Mouse (Mus musculus) left cerebral cortex, adult 9 months (tissue): ENCODE measurements at regions not wholly inside any gene's neighbourhood (a gene's known extent, or its start where the extent isn't known, plus 50 kb on each side); places are given as distances from the start of the nearest gene placed in this dataset.

ENCODE experiments used
- DNase-seq, 2 experiments: peaks; one replicate each; pipeline ENCODE4 v3.0.0; 2022; ENCODE audit warnings: low spot score in 2 of 2

DNA sequence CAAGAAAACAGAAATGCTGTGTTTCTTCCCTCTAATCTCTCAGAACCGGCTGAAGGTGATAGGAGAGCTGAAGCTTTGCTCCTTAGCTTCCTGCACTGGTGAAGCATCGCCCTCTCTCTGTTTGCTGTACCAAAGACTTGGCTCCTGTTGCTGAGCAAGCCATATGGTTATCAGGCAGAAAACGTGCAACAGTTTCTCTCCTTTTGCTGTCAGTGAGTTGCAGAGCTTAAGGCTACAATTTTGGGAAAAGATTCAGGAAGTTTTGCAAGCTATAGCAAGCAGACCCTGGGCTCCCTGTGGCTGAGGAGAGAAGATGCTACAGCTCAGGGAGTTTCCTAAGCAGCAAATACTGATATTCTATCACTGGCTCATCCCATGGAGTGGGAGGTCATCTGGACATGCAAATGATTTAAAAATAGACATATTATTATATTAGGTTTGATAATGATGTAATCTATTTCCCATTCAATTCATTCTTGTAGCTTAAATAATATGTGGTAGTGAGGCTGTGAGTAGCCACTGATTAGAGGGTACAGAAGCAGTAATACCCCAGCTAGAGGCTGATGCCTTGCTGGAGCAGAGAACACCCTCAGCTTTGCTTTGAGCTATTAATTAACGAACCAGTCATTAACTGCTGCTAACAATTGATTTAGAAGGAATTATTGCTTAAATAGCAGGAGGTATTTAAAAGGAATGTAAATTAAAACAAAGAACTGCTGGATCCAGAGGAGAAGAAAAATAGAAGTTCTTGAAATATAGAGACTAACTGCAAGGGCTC is 240.1 kb upstream of the Emcn start:
- DNase-seq: peak; percentile 58 to 71

DNA sequence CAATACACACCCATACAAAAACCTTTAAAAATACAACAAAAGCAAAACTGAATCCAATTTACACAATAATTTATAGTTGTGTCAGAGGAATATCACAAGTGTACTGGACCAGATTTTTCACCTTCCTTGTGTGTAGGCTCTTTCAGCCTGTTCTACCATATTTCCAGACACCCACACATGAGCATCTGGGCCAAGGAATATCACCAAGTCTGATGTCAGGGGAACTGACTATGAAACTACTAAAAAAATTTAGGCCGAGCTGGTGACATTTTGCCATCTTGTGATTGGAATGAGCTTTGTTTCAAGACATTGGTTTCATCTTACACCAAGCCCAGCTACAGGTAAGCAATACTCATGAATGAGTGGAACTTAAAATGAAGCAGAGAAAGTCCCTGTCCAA is 234.9 kb upstream of the Emcn start:
- peak; percentile 22 to 59 for DNase-seq

DNA sequence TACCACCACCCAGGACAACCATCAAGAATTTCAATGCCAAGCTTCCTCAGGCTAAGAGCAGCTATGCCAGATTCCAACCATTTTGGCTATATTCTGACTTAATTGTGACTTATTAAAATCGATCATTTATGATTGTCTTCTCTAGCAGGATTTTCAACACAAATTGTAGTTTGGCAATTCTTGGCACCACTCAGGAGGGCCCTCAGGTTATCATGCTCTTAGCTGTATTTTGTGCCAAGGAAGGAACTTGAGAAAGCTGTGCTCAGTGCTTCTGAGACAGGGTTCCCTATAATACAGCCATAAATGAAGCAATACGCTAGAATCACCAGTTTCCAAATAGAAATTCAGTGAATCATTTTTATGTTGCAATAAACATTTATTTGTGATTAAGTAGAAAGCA is 232.7 kb upstream of the Emcn start:
- no peak for DNase-seq

DNA sequence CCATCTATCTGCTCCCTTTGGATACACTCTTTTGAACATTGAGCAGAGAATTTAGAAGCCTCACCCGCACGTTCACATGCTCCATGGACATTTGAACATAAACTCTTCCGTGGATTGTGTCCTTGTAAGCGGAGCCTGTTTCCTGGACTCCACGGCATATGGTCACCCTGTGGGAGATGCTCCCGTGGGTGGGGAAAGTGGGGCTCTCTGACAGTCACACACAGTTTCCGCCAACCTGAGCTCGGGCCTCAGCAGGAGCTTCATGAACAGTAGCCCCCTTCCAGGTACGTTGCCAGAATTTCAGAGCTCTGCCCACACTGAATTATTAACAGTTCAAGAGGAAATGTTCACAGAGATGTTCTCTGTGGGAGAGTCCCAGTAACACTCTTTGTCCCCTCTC is 231.1 kb upstream of the Emcn start:
- no peak for DNase-seq

DNA sequence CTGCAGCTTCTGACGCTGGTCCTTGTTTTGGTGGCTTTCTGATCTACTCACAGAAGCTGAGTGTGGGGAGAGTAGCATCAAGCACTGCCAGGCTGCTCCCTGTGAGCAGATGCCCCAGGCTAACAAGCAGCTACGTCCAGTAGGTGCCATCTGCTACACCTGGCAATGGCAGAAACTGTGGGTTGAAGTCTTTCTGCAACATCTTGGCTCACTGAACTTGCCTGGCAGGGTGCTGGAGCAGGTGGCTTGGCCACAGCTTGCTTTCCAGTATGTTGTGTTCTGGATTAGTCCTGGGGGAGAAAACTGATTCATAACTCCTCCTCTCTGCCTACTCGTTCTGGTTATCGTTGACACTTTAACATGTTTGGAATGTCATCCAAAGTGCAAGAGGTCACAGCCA is 230.4 kb upstream of the Emcn start:
- peak in 1 of 2 experiments; percentile 72 for DNase-seq

DNA sequence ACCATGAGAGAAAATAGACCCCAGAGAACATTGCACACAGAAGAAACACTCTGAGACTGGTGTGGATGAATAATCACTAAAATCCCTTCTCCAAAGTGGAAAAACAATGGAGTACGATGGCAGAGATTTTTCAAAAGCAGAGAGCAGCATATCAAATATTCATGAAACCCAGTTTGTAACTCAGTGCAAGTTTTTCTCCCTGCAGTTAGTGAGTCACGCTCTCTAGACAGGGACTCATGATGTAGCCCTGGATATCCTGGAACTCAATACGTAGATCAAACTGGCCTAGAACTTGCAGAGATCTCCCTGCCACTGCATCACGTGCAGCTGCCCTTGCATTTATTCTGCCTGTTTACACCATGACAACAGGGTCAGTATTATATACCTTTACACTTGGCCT is 210.9 kb upstream of the Emcn start:
- DNase-seq: no peak

DNA sequence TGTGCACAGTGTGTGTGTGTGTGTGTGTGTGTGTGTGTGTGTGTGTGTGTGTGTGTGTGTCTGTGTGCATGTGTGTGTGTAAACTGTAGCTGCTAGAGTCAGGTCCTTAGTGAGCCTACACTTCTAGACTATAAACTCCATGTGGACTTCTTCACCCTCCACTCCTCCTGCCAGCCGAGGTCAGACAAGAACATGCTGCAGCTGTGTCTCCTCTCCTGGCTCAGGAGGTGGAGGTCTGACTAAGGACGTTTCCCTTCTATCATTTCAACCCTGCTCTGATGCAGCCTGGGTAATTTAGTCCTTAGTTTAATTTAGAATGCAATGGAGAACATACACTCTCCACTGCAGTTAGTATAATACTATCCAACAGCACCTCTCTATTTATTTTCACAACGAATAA is 198.8 kb upstream of the Emcn start:
- no peak for DNase-seq

DNA sequence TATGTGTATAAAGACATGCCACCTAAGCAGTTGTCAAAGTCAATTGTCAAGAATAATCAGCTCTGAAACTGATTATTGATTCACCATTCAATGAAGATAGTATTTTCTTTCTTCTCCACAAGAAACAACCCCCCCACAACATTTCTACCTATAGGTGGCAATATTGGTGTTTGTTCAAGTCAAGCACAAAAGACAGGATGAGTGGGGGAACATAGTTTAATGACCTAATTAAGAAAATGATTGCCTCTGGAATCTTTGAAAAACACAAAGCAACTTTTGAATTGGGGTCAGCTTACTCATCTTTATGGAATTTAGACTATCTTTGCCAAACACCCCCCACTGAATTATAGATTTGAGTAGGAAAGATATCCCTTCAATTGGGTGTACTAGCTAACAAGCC is 194.8 kb upstream of the Emcn start:
- DNase-seq: no peak

DNA sequence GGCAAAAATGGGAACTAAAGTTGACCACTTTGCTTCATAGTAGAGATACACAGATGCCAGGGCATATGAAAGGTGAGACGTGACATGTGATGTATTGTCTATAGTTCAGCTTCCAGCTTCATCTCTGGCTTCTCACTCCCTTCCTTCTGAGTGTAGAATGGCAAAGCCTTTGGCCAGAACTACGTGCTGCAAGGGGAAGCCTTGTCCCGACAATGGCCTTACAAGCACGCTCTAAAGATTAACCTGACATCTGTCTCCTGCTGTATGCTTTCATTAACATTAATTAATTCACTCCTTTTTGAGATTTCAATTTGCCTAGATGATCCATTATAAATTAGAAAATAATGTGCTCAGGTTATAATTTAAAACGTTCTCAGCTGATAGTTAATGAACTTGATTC is 193.5 kb upstream of the Emcn start:
- no peak for DNase-seq

DNA sequence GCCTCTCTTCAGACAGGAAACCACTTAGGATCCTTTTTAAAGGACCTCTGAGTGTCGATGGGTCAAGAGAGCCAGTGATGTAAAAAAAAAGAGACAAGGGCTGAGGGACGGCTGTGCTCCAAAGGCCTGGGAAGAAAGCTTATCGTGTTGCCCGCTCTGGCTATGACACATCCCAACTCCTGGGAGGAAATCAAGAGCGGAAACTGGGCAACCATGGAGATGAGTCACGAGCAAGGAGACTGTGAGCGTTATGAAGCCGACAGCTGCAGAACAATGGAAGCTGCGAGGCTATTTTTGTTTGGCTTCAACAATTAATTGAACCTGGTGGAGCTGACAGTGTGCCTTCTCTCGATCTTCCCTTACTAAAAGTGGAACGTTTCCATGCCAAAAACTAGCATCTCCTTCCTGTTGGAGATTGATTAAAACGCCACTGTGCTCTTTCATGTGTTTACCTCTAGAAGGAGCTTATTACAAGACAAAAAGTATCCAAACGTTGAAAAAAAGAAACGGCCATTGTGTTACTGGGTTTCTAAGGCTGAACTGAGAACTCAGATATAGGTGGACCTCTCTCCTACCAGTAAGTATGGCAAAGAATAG is 190.4 kb upstream of the Emcn start:
- DNase-seq: peak; percentile 11 to 63

DNA sequence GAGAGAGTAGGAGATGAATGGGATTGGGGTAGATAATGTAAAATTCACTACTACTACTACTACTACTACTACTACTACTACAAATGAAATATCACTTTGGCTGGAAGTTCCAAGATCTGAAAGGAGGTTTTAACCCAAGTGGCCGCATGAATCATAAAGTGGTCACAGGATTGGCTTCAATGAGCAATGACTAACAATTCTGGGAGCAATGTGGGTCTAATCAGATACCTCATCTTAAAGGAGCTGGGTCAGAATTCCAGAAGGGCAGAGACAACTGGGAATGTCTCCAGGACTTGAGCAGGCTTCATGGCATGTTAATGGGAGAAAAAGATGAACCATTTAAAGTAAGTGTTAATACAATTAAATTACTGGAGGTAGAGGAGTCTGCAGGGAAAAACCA is 189.4 kb upstream of the Emcn start:
- DNase-seq: no peak

DNA sequence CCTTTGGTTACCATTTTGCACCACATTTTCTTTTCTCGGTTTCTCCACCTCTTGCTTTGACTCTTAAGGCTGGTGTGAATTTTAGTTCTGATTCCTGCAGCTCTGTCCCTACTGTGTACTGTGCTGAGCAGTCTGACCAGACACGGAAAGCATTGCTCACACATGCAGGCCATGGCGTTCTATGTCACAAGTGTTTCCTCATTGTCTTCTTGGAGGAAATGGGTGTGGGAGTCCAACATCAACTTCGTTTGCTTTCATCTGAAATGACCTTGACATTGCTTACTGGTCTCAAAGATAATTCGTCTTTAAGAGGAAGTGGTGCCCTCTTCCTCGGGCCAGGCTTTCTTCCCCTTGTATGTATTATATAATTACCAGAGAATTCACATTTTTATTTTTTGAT is 187.6 kb upstream of the Emcn start:
- no peak for DNase-seq

DNA sequence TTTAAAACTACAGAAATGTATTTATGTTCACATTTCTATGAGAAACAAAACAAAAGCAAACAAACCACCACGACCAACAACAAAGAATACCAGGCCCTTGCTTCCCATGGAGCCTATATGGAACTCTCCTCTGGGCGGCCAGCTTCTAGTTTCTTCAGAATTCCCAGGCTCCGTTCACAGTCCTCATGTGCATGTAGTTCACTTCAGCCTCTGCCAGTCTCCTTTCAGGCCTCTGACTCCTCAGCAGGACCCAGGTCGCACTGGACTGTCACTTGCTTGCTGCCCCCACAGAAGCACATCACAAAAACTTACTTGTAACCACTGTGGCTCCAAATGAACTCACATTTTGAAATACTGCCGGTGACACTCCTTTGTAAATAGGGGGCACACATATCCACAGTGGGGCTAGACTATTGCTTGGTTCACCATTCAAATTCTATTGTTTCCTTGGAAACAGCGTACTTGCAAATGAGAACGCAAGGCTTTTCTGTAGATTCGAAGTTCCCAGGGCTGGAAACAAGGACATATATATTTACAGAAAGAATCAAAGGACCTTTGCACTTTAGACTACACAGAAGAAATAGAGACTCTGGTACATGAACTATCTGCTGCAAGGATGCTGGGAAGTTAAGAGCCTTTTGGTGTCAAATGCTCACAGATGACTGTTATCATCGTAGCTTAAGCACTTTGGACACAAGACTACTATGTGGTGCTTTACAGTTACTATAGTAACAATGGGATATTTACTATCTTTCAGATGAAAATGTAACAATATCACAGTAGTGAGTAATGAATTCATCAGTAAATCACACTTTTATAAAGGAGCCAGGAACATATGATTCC is 186.4 kb upstream of the Emcn start:
- DNase-seq: no peak

DNA sequence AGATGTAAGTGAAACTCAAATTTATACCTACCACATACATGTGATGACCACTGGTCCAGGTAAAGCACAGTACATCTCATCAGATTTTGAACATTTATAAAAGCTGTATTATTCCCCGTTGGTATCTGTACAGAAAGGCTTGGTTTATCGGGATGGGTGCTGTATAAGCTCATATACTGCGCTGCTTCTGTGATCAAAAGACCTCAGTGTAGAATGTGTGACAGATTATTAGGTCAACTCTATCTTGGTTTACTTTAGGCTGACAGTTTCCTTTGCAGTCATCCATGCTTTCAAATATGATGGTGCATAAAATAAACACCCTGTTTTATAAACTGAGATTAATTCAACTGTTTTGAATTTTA is 185.8 kb upstream of the Emcn start:
- DNase-seq: no peak

DNA sequence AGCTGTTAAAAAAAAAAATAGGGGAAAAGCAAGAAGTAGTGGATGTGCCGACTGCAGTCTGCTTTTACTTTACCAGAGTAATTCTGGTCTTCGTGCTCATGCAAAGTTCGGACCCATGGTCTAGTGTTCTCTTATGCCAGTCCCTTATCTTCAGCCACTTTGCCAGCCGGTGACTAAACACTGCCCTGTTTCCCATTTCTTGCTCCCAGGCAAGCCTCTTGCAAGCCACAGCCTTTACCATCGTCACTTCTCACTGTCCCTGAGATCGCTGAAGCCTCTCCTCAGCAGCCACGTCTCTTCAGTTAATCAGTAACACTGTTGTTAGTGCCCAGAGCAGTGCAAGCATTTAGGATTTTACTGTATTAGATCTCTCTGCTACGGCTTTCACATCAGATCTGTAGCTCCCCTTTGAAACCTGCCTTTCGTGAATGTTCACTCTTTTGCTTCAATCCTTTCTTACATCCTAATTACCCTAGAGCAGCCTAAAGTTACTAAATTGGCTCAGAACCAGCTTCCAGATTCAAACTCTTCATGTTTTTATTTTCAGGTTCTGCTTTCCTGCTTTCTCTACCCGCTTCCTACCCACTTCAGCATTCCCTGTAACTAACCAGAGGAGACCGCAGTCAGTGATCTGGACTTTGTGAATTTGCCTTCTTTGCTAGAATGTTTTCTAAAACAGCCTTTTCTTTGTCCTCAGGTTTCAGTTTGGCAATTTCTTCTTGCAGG is 184.5 kb upstream of the Emcn start:
- no peak for DNase-seq

DNA sequence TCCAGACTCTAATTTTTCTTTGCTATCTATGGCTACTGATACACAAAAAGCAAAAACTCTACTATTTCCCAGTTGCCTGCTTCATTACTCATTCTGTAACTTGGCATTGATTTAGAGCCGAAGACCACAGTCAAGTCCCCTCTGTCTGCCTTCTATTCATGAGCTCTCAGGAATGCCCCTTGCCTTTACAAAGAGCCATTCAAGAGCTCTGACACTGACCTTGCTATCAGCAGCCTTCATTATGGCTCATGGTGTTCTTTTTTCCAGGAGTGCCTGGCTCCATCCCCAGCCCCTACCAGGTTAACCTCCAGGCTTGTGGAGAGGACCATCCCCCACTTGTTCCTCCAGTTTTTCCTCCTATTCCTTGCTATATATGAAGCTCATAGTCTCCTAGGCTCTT is 151.8 kb upstream of the Emcn start:
- DNase-seq: no peak

DNA sequence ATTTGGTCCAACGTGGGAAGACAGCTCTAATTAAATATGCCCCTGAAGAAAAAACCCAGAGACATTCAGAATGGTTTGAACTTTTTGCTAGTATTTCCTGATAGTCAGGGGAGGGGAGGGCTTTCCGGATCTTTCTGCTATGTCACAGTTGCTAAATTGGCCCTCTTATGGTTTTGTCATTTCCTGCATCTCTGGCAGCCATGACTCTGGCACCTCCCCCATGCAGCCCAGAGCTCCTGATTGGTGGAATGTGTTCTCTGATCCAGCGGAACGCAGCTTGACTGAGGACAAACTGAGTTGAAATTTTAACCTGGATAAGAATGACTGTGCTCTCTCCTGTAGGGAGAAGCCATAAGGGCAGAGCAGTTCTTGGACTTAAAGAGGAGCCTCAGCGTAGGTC is 150.4 kb upstream of the Emcn start:
- no peak for DNase-seq

DNA sequence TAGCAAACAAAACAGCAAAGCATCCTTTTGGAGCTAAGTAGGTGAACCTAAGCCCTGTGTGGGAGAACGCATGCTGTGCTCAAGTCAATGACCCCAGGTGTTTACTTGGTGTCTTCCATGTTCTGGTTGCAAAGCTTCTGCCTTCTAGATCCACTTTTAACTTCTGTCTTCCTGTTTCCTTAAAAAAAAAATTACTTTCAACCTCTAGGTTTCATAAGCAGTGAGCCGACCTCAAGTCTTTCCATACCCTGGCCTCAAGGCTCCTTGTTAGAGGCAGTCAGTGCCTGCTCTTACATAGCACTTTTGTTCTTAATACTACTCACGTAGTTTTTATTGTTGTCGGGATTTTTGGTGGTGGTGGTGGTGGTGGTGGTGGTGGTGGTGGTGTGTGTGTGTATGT is 149.9 kb upstream of the Emcn start:
- no peak for DNase-seq

DNA sequence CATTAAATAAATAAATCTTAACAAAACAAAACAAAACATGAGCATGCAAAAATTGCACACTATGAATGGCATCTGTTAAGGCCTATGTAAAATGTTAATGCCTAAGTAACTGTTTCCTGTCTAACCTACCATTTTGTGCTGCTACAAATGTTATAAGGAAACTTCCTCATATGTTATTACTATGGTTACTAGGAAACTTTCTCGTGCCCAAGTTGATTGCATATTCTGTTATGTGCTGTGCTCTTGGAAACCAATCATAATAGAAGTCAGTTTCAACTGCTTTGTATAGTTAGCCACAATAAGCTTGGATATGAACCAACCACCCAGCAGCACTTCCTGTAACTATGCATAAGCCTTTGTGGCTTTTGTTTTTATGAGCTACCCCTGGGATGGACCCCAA is 147.0 kb upstream of the Emcn start:
- no peak for DNase-seq

DNA sequence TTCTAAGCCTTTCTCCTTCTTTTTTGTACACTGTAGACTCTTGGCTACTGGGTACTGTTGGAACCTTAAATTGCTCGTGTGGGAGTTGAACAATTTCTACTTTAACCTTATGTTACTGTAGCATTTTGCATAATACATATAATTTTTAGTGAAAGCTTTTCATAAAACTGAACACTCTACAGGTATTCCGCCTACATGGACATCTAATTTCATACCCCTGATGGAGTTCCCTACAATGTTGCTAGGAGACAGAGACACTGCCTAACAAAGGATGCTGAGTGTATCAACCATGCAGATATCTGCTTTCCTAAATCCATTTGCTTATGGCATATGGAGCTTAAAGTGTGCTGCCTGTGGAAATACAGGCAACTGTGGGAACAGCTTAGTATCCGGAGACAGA is 129.2 kb upstream of the Emcn start:
- peak; percentile 53 to 87 for DNase-seq

DNA sequence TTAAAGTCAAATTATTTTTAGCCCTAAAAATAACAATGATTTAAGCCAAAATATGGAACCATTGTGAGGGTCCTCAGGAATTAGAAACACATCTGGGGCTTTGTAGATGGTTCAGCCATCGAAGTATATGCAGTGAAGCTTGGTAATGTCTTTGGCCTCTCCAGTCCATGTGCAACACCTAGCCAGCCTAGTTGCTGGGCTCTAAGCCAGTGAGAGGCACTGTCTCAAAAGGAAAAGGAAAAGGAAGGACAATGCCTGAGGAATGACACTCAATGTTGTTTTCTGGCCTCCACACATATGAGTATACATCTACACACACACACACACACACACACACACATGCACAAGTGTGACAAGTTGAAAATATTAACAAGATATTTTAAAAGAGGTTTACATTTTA is 124.8 kb upstream of the Emcn start:
- DNase-seq: no peak

DNA sequence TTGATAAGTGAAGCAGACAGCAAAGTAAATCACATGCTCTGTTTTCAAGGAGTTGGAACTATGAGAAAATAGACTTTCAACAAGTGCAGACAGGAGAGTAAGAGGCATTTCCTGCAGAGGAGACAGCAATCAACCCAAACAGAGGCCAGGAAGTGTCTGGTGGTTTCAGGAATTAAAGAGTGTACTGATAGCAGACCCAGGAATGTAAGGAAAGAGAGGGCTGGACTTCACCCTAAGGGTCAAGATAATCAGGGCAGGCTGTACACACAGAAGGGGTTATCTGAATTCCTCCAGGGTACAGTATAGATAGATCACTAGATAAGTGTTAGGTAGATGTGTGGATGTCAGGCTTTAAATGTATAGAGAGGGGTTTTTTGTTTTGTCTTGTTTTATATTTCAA is 123.6 kb upstream of the Emcn start:
- DNase-seq: no peak
